Mouse (Mus musculus): ENCODE data around the gene Fbxo31.

- TF ChIP-seq POLR2A (IDR thresholded peaks at IDR 0.05; ENCODE audit: control insufficient read depth in 1 of 2, insufficient read depth in 1 of 2, low read depth in 1 of 2, low read length in 2 of 2, poor library complexity in 1 of 2) (no peak), MAFK (IDR thresholded peaks at IDR 0.05; ENCODE audit: borderline replicate concordance, low read depth, low read length) (no peak), POLR2AphosphoS2 (IDR thresholded peaks at IDR 0.05; ENCODE audit: low read length) (no peak), CTCF (IDR thresholded peaks at IDR 0.05 in 2 of 3, conservative IDR thresholded peaks at IDR 0.05 in 1 of 3; ENCODE audit: control insufficient read depth in 1 of 3, insufficient read depth in 1 of 3, low read depth in 2 of 3, low read length in 3 of 3, poor library complexity in 1 of 3, severe bottlenecking in 1 of 3) (no peak), GATA1 (IDR thresholded peaks at IDR 0.05; ENCODE audit: low read depth, low read length) (no peak)
Observed at GRCm38 (mm10) chr8:121575661-121576060, 2.9 kb downstream of the Fbxo31 start.

Measured in MEL (cell line).